Mouse (Mus musculus) T-cell, adult 2 months (primary cell): ENCODE data around the gene Cwc25.

Experiments
- DNase-seq: peaks from one replicate; pipeline ENCODE4 v3.0.0; 2022; ENCODE audit warnings: low spot score

Gene Cwc25

GRCm38 (mm10) chr11:97699626-97700002 lies 66.7 kb downstream of the Cwc25 start:
- no peak for DNase-seq

- no peak for DNase-seq
These were observed 67.4 kb downstream of the Cwc25 start for GRCm38 (mm10) chr11:97698741-97699611.

- DNase-seq, result no peak
These were observed 68.3 kb downstream of the Cwc25 start for GRCm38 (mm10) chr11:97697891-97698529.

DNA sequence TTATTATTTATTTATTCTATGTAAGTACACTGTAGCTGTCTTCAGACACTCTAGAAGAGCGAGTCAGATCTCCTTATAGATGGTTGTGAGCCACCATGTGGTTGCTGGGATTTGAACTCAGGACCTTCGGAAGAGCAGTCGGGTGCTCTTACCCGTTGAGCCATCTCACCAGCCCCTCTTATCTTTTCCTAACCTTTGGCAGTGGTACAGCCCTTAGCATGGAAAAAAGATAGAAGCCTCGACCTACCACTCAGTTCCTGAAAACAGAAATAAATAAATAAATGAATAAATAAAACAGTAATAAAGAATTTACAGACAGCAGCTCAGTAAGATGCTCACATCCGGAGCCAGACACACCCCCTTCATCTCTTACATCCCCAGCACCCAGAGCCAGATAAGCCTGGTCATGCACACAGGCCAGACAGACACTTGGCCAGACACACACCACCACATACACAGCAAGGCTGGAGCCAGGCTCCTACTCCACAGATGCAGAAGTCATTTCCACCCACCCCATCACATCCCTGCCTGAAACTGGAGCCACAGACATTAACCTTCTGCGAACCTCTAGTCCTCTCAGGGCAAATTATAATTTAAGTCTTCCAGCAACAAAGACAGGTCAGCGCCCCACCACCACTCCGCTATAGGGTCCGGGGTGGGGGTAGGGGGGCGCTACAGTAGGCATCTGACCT lies 69.0 kb downstream of the Cwc25 start:
- no peak for DNase-seq

DNA sequence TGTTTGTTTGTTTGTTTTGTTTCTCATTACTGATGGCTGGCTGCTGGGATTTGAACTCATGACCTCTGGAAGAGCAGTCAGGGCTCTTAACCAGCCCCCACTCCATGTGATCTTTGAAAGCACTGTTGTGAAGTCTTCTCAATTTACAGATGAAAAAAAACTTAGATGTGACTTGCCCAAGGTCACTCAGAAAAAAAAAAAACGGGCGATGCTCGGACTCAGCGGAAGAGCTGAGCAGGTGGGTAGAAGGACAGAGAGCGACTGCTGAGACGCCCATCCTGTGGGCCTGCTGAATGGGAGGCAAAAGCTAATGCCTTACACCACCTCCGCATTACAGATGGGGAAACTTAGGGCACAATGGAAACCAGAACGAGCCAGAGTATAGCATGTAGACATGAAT lies 69.7 kb downstream of the Cwc25 start:
- no peak for DNase-seq

DNA sequence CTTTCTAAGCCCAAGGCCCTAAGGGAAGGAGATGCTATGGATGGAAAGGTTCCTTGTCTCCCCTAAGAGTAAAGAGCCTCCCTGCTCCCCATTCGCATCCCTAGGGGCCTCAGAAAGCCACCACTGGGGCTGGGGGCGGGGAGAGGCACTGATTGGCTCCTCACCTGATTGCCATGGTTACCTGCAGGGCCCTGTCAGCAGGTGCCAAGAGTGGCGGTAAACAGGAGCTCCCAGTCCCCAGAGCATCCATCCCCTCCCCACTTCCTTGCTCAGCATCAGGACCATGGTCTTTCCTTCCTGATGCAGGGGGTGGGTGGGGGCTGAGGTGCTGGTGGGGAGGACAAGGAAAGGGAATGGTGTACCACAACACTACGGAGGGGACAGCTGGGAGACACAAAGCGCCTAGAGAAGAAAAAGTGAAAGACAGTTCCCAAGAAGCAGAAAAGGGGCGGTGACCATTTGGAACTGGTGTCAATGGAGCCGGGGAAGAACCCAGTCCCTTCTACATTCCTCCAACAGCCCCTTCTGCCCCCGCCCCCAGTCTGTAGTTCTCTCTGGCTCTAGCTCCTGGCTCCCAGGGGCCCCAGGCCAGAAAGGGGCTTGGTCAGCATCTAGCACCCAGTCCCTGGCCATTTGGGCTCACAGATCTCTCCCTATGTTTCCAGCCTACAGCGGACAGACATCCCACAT lies 70.5 kb downstream of the Cwc25 start:
- DNase-seq, result no peak
